Mouse (Mus musculus) lung, embryonic 14.5 days (tissue): ENCODE data around the gene Ovol2. TPM values are rescaled to one million over a fixed set of nuclear protein-coding genes. Genes with fewer than 3 reads are reported as not detected.

Source experiments
- ATAC-seq: fragments of 200-750 bp; cut with Nextera tagmentation; 2 replicates; pipeline ENCODE4 v1.8.0; 2017; ENCODE audit warnings: mild to moderate bottlenecking, moderate TSS enrichment, moderate library complexity; ENCODE audit not compliant: insufficient read depth
- DNase-seq: peaks from one replicate; pipeline ENCODE4 v3.0.0-alpha.2; 2015
- H3K27ac ChIP-seq: fragments of 300-500 bp; sonication (generic); 2 replicates; pipeline ENCODE4 v1.5.1; 2014; ENCODE audit warnings: low read depth, mild to moderate bottlenecking, moderate library complexity
- H3K27me3 ChIP-seq: fragments of 300-500 bp; sonication (generic); 2 replicates; pipeline ENCODE4 v1.6.1; 2014; ENCODE audit warnings: low read length, control low read depth; ENCODE audit not compliant: insufficient read depth
- H3K36me3 ChIP-seq: fragments of 300-500 bp; sonication (generic); 2 replicates; pipeline ENCODE4 v1.6.1; 2014; ENCODE audit warnings: control low read depth; ENCODE audit not compliant: insufficient read depth
- H3K4me1 ChIP-seq: fragments of 300-500 bp; sonication (generic); 2 replicates; pipeline ENCODE4 v1.6.1; 2014; ENCODE audit warnings: antibody characterized with exemption, control low read depth; ENCODE audit not compliant: insufficient read depth
- H3K4me2 ChIP-seq: fragments of 300-500 bp; sonication (generic); 2 replicates; pipeline ENCODE4 v1.6.1; 2014; ENCODE audit warnings: mild to moderate bottlenecking
- H3K4me3 ChIP-seq: fragments of 300-500 bp; sonication (generic); 2 replicates; pipeline ENCODE4 v1.5.1; 2014; ENCODE audit warnings: low read depth, low read length
- H3K9ac ChIP-seq: fragments of 300-500 bp; sonication (generic); 2 replicates; pipeline ENCODE4 v1.6.1; 2014
- H3K9me3 ChIP-seq: fragments of 300-500 bp; sonication (generic); 2 replicates; pipeline ENCODE4 v1.6.1; 2016; ENCODE audit warnings: low read depth, low read length, control low read depth
- CTCF ChIP-seq: IDR thresholded peaks from 2 replicates; pipeline ENCODE4 v1.5.1; 2016; ENCODE audit warnings: antibody characterized with exemption, low read depth
- WGBS: fragments of 180-500 bp; shearing (Covaris S2); extraction: QIAGEN DNeasy Blood & Tissue Kit; methylation state at CpG from one replicate; pipeline ENCODE4 v1.1.7; 2014; 5-methylcytosine and 5-hydroxymethylcytosine counted together
- polyA plus RNA-seq: library from polyadenylated mRNA; unstranded; fragments of >200 nt; fragmentation: Nextera tagmentation; extraction: Ambion mirVana; gene quantifications from 2 replicates; pipeline ENCODE4 v1.2.1, GENCODE M21; 2014

Ovol2 gene
- 3.1 and 3.4 TPM in 2 replicates for polyA plus RNA-seq

- DNase-seq: peak; percentile 79
- H3K4me3 ChIP-seq: peak within 1 kb of the TSS; percentile 53
- H3K36me3 ChIP-seq: no peaks in the 10 kb centered on the region
- under 1% methylated on average over 62 of the region's 62 CpGs for WGBS
- H3K27me3 ChIP-seq: peaks cover 62% of the 10 kb centered on the region
- peak; percentile 68 for ATAC-seq
- H3K27ac ChIP-seq: peak within 1 kb of the TSS; percentile 54; the same call in 1 of the 2 replicates
- H3K4me1 ChIP-seq: no peaks in the 10 kb centered on the region
- no peak for TF ChIP-seq CTCF
- H3K9me3 ChIP-seq: no peaks in the 10 kb centered on the region
- peak within 1 kb of the TSS; percentile 95 for H3K4me2 ChIP-seq
- peak within 1 kb of the TSS; percentile 49 for H3K9ac ChIP-seq
Measured at GRCm38 (mm10) chr2:144331401-144332302, at the start of gene Ovol2. Gene Ovol2 (minus strand): TSS chr2:144332146.

- Histone ChIP-seq H3K4me1 (no peaks in the 10 kb centered on the region), H3K9me3 (no peaks in the 10 kb centered on the region), H3K9ac (no peak overlapping the region), H3K36me3 (peaks cover 88% of the 10 kb centered on the region), H3K4me2 (no peak overlapping the region), H3K4me3 (no peak overlapping the region), H3K27me3 (no peaks in the 10 kb centered on the region), H3K27ac (no peak overlapping the region)
- DNase-seq (no peak), ATAC-seq (no peak)
- no peak for TF ChIP-seq CTCF
- 86% methylated on average over 4 of the region's 4 CpGs for WGBS
Measured at GRCm38 (mm10) chr2:144381741-144382140, 49.8 kb upstream of the Ovol2 start.

GRCm38 (mm10) chr2:144381293-144381692 is 49.3 kb upstream of the Ovol2 start:
- peaks cover 89% of the 10 kb centered on the region for H3K36me3 ChIP-seq
- DNase-seq: no peak
- ATAC-seq: no peak

GRCm38 (mm10) chr2:144375063-144375703 is 43.2 kb upstream of the Ovol2 start:
- no peak for DNase-seq

More at GRCm38 (mm10) chr2:144381293-144381692, 49.3 kb upstream of the Ovol2 start:
- 72% methylated on average over 3 of the region's 3 CpGs for WGBS
- no peak overlapping the region for H3K27ac ChIP-seq
- H3K27me3 ChIP-seq: no peaks in the 10 kb centered on the region
- no peaks in the 10 kb centered on the region for H3K4me1 ChIP-seq
- H3K4me2 ChIP-seq: no peak overlapping the region
- H3K9ac ChIP-seq: no peak overlapping the region
- no peak for TF ChIP-seq CTCF
- H3K9me3 ChIP-seq: no peaks in the 10 kb centered on the region
- no peak overlapping the region for H3K4me3 ChIP-seq

GRCm38 (mm10) chr2:144373063-144373462 is 41.1 kb upstream of the Ovol2 start:
- Histone ChIP-seq H3K27ac (no peak overlapping the region), H3K4me2 (no peak overlapping the region), H3K9ac (no peak overlapping the region), H3K4me3 (no peak overlapping the region), H3K27me3 (no peaks in the 10 kb centered on the region), H3K36me3 (peaks cover 48% of the 10 kb centered on the region), H3K9me3 (no peaks in the 10 kb centered on the region), H3K4me1 (no peaks in the 10 kb centered on the region)
- no peak for DNase-seq
- no peak for ATAC-seq
- TF ChIP-seq CTCF: no peak
- WGBS: 90% methylated on average over 9 of the region's 9 CpGs

More at GRCm38 (mm10) chr2:144375063-144375703, 43.2 kb upstream of the Ovol2 start:
- 73% methylated on average over 10 of the region's 10 CpGs for WGBS
- no peak for ATAC-seq
- H3K4me3 ChIP-seq: no peak overlapping the region
- H3K9me3 ChIP-seq: no peaks in the 10 kb centered on the region
- no peak overlapping the region for H3K27ac ChIP-seq
- no peak for TF ChIP-seq CTCF
- no peak overlapping the region for H3K4me2 ChIP-seq
- no peaks in the 10 kb centered on the region for H3K4me1 ChIP-seq
- no peaks in the 10 kb centered on the region for H3K27me3 ChIP-seq
- no peak overlapping the region for H3K9ac ChIP-seq
- peaks cover 68% of the 10 kb centered on the region for H3K36me3 ChIP-seq

GRCm38 (mm10) chr2:144371566-144371965 is 39.6 kb upstream of the Ovol2 start:
- 82% methylated on average over 4 of the region's 4 CpGs for WGBS
- H3K36me3 ChIP-seq: peaks cover 36% of the 10 kb centered on the region
- no peak for TF ChIP-seq CTCF
- ATAC-seq (no peak), DNase-seq (no peak)
- H3K27me3 ChIP-seq: no peaks in the 10 kb centered on the region
- no peak overlapping the region for H3K4me3 ChIP-seq
- no peak overlapping the region for H3K9ac ChIP-seq
- H3K27ac ChIP-seq: no peak overlapping the region
- H3K4me2 ChIP-seq: no peak overlapping the region
- no peaks in the 10 kb centered on the region for H3K4me1 ChIP-seq
- H3K9me3 ChIP-seq: no peaks in the 10 kb centered on the region

GRCm38 (mm10) chr2:144369511-144369910 is 37.6 kb upstream of the Ovol2 start:
- H3K36me3 ChIP-seq: peaks cover 16% of the 10 kb centered on the region
- H3K4me2 ChIP-seq: peak overlapping the region; percentile 76
- H3K27ac ChIP-seq: peak overlapping the region; percentile 93
- no peaks in the 10 kb centered on the region for H3K9me3 ChIP-seq
- 1% methylated on average over 12 of the region's 12 CpGs for WGBS
- no peak for ATAC-seq
- no peak for TF ChIP-seq CTCF
- no peaks in the 10 kb centered on the region for H3K4me1 ChIP-seq
- peak overlapping the region; percentile 85 for H3K9ac ChIP-seq
- peak overlapping the region; percentile 81 for H3K4me3 ChIP-seq
- DNase-seq: no peak
- H3K27me3 ChIP-seq: no peaks in the 10 kb centered on the region
